Mouse (Mus musculus): ENCODE measurements around the gene Cldn7.
"Not testable (repeated sequence)": the region's sequence is repeated elsewhere in the genome, so short reads cannot be mapped to it uniquely, and the experiment has no call there.

Cldn7 gene

DNA sequence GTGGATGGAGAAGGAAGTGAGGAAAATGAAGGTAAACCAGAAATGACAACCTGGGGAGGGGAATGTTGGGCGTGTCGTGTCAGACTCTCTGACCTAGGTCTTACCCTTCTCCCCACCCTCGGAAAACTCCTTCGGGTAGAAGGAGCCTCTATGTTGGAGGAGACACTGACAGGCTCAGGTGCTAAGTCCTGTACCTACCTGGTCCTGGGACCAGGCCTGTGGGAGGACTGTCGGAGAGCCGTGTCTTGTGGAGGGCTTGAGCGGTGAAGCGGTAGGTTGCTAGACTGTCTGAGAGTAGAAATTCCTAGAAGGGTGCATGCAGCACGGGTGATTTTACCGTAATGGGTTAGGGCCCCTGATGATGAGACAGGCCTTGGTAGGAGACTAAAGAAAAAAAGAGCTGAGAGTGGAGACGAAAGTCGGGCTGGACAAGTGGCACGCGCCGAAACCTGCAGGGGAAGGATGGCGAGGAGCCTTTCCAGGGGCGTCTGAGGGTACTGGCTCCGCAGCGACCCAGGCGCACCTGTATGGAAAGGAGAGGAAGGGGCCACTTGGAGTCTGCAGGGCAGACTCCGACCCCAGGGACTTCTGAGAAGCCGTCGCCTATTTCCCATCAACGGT, at the start of gene Cldn7:
TSS of gene Cldn7 (plus strand) at position 130 of the 621 bp plus-strand sequence.
- no peak for DNase-seq

- DNase-seq: no peak
Observed at GRCm38 (mm10) chr11:69914917-69915430, 49.6 kb upstream of the Cldn7 start.

- no peak for DNase-seq
Observed at GRCm38 (mm10) chr11:69915667-69916627, 48.6 kb upstream of the Cldn7 start.

DNA sequence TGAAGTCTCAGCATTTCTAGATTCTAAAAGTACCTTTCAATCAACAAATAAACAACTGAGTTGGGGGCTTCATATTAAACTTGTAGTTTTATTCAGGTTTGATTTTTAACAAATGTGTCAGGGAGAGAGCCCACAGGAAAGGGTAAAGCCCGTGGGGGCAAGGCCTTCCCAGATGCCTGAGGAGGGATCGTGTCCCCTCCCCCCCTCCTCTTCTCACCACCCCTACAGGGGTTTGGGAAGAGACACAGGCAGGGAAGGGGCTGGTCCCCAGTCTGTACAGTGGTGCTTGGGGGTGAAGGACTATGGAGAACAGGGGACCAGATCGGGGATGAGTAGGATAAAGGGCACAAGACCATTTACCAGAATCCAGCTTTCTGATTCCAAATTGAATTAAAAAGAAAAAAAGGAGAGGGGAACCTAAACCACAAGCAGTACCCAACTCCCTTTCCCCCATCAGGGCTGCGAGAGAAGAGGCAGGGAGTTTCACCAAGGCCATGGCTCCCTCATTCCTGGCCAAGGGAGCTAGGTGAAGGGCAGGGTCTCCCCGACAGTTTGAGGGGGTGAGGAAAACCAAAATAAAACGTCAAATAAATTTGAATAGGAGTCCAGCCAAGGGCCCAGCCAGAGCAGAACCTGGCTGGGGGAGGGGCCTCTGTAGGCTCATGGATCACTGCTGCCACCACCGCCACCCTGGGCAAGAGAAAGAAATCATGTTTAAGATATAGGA, 47.8 kb upstream of the Cldn7 start:
- not testable (repeated sequence) for DNase-seq

DNA sequence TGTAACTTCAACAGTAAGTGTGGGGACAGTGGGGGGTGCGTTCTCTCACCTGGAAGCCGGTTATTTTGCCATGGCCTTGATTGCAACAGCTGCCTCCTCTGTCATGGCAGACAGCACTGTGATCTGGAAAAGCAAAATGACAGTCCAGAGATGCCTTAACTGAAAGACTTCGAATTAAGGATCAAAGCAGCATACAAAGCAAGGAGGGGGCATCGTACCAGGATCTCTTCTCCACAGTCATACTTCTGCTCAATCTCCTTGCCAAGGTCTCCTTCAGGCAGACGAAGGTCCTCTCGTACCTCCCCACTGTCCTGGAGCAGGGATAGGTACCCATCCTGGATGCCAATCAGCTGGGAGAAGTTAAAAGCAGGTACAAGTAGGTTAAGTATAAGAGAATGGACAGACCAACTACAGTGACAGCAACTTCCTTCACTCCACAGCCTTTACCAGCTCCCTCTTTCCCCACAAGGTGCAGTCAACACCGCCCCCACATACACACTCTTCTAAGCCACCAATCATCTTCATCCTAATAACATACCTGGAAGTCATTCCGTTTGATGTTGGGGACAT, 47.1 kb upstream of the Cldn7 start:
- DNase-seq: no peak

- DNase-seq: no peak
Observed at GRCm38 (mm10) chr11:69918118-69918517, 46.5 kb upstream of the Cldn7 start.

- no peak for DNase-seq
Observed at GRCm38 (mm10) chr11:69919053-69919452, 45.5 kb upstream of the Cldn7 start.

DNA sequence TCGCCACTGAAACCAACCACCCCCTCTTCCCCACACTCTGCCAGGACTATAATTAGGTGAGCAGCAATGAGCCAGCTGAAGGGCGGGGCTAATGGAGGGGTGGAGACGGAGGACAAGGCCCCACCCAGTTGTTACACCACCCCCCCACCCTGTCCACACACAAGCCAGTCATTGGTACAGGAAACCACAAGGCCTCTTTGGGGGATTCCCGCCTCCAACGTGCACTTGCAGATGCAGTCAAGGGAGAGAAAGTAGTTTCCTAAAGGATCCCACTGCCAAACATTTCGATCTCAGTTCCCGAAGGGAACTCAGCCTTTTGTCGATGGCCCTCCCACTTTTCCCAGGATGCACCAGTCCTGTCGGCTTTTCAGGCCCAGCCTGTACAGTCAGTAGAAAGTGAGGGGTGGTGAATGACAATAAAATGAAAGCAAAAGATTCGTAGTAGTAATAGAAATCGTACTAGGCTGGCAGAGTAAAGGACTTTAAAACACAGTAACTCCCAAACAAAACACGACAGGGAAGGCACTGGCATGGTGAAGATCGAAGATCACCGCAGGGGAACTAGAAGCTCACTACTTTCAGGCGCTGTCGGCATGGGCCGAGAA, 44.8 kb upstream of the Cldn7 start:
- DNase-seq: peak; percentile 41 to 72

GRCm38 (mm10) chr11:69920266-69921031, 44.1 kb upstream of the Cldn7 start:
- DNase-seq: peak in 1 of 2 experiments; percentile 42

GRCm38 (mm10) chr11:69921114-69922011, 43.2 kb upstream of the Cldn7 start, which contains the start of gene Eif5a:
Gene Eif5a (minus strand): TSS chr11:69921958.
- peak; percentile 100 for DNase-seq

GRCm38 (mm10) chr11:69922012-69922756, 42.4 kb upstream of the Cldn7 start:
- DNase-seq: no peak

- DNase-seq: no peak
Observed at GRCm38 (mm10) chr11:69922796-69923195, 41.8 kb upstream of the Cldn7 start.

DNA sequence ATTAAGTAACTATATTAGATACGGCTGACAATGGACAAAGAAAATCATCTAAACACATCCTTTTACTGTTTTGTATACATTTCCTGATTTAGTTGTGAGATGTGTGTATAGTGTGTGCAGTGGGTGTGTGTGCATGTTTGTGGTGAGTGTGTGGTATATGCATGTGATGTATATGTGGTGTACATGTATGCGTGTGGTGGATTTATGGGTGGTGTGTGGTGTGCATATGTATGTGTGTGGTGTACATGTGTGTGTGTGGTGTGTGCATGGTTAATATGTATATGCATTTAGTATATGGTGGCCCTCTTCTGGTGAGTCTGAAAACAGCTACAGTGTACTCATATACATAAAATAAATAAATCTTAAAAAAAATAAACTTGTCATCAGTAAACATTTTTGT, 37.1 kb upstream of the Cldn7 start:
- no peak for DNase-seq

DNA sequence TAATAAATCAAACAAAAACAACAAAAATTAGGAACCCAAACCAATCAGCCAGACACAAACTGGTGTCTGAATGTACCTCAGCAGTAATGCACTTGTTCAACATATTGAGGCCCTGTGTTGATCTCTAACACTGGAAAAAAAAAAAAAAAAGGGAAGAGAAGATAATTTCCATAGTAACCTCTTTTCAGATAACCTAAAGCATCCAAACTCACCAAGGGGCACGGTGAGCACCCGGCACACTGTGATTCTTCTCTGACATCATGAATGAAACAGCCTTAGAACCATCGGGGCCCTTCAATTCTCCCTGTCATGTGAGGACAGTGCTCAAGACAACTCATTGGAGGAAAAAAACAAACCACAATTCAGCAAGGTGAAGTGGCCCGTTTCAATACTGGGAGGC, 34.9 kb upstream of the Cldn7 start:
- DNase-seq: no peak

DNA sequence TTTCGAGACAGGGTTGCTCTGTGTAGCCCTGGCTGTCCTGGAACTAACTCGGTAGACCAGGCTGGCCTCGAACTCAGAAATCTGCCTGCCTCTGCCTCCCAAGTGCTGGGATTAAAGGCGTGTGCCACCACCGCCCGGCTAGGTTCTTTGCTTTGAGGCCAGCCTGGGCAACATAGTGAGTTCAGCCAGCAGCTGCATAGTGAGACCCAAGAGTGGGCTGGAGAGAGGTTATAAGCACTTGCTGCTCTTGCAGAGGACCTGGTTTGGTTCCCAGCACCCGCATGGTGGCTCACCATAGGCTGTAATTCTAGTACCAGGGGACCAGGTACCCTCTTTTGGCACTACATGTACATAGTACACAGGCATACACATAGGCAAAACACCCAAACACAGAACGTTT, 34.4 kb upstream of the Cldn7 start:
- not testable (repeated sequence) for DNase-seq

DNA sequence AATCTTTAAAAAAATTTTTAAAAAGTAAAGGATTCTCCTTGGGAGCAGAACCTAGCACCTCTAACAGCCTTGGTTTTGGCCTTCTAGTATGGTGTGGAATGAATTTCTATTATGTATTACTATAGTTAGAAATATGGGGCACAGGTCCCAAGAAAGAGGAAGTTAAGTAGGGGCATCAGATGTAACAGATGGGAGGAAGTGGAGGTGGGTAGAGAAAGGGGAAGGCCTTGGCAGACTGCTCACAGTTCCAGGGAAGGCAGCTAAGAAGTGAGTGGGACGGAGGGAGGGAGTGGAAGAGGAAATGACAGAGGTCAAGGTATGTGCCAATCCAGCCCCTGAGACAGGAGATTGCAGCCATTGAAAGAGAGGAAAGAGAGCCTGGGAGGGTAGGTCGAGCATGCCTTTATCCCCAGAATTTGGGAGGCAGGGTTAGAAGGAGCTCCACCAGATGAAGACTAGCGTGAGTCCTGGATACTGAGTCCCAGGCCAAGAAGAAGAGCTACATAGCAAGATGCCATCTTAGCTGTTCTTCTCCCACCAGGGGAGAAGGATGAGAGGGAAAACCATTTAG, 33.5 kb upstream of the Cldn7 start:
- DNase-seq: no peak

DNA sequence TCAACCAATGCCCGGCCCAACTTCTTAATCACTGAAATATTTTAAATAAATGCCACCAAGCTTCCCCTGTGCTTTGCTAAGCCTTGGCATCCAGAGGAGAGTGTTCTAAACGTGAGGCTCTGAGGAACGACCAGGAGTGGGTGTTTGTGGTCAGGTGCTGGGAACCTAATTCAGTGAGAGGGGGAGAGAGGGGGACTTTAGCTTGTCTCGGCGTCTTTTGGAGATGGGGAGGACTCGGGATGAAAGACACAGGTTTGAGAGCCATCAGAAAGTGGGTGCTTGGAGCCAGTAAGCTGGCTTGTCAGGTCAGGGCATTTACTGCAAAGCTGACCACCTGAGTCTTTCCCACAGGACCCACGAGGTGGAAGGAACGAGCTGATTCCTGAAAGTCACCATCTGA, 32.8 kb upstream of the Cldn7 start:
- no peak for DNase-seq

DNA sequence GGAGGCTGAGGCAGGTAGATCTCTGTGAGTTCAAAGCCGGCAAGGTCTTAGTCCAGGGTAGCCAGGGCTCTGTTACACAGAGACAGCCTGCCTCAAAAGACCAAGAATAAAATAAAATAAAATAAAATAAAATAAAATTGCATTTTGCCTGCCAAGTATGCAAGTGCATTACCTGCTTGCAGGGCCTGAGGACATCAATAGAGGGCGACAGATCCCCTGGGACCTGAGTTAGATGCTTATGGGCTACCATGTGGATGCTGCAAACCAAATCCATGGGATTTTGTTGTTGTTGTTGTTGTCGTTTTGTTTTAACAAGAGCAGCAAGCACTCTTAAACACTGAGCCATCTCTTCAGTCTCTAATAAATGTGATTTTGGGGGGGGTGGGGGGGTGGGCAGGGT, 32.3 kb upstream of the Cldn7 start:
- no peak for DNase-seq

DNA sequence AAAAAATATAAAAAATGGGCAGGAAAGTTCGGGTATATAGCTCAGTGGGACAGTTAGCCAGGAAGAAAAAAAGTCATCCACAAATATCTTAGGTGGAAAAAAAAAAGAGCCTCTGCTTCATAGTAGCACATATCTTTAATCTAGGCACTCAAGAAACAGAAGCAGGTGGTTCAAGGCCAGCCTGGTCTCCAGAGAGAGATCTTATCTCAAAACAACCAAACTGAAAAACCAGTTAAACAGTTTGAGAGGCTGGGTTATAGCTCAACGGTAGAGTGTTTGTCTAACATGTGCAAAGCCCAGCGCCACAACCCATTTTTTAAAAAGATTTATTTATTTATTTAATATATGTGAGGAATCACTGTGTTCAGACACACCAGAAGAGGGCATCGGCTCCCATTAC, 31.5 kb upstream of the Cldn7 start:
- DNase-seq: no peak
